Mouse (Mus musculus): ENCODE measurements at regions not wholly inside any gene's neighbourhood (a gene's known extent, or its start where the extent isn't known, plus 50 kb on each side); places are given as distances from the start of the nearest gene placed in this dataset.

GRCm38 (mm10) chr8:107864802-107865651 lies 77.4 kb upstream of the Zfhx3 start:
- WGBS = 65% methylated on average over 14 of the region's 14 CpGs
- no peaks in the 10 kb centered on the region for H3K4me1 ChIP-seq (ENCODE audit: control insufficient read depth, insufficient read depth, low read length)
- no peak for ATAC-seq (ENCODE audit: low read depth)
- H3K27me3 ChIP-seq (ENCODE audit: control insufficient read depth, insufficient read depth, low read length) = no peaks in the 10 kb centered on the region
- H3K4me3 ChIP-seq (ENCODE audit: low read depth, low read length) = no peak overlapping the region
- H3K9ac ChIP-seq (replicated peaks; ENCODE audit: low read depth, low read length) = no peak overlapping the region
- H3K27ac ChIP-seq (ENCODE audit: low read depth, low read length) = no peak overlapping the region
- no peaks in the 10 kb centered on the region for H3K36me3 ChIP-seq (ENCODE audit: control insufficient read depth, insufficient read depth, low read length)
- no peaks in the 10 kb centered on the region for H3K9me3 ChIP-seq (ENCODE audit: control insufficient read depth, low read length)
- no peak overlapping the region for H3K4me2 ChIP-seq (ENCODE audit: low read depth, low read length)

DNA sequence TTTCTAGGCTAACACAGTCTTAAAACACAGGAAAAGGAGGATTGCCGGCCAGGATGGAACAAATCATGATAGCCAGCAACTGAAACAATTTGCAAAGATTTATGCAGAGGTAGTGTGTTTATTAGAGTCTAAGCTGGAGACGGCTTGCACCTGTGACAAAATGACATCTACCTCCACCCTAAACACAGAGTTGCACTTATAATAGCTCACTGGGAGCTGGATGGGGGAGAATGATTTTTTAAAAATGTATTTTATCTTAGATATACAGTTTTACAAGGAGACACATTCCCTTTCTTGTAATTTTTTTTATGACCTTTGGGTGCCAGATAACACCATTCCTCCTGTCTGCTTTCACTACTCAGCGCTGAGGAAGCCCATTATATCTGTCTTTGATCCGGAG lies 76.7 kb upstream of the Zfhx3 start:
- no peak for ATAC-seq (ENCODE audit: low read depth)
- H3K9me3 ChIP-seq (ENCODE audit: control insufficient read depth, low read length) = no peaks in the 10 kb centered on the region
- H3K27me3 ChIP-seq (ENCODE audit: control insufficient read depth, insufficient read depth, low read length) = no peaks in the 10 kb centered on the region
- WGBS = 50% methylated on average over 4 of the region's 4 CpGs
- H3K4me1 ChIP-seq (ENCODE audit: control insufficient read depth, insufficient read depth, low read length) = no peaks in the 10 kb centered on the region
- H3K9ac ChIP-seq (replicated peaks; ENCODE audit: low read depth, low read length) = no peak overlapping the region
- no peak overlapping the region for H3K27ac ChIP-seq (ENCODE audit: low read depth, low read length)
- no peak overlapping the region for H3K4me3 ChIP-seq (ENCODE audit: low read depth, low read length)
- H3K4me2 ChIP-seq (ENCODE audit: low read depth, low read length) = no peak overlapping the region
- no peaks in the 10 kb centered on the region for H3K36me3 ChIP-seq (ENCODE audit: control insufficient read depth, insufficient read depth, low read length)

DNA sequence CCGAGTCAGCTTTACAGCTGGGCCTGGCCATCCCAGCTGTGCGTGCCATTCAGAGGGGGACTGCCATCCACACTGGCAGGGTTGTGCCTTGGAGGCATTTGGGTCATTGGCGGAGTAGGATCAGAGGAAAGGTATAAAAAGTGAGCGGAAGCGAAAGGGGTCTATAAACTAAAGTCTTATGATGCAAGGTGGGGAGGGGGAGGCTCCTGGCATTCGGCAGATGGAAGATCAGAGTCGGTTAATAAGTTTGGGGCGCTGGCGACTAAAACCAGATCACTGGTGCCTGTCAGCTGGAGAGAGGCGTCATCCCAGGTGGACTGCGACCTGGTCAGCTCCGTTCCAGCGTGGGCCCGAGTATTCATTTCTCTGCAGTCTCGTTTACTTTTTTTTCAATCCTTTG lies 70.7 kb upstream of the Zfhx3 start:
- Histone ChIP-seq H3K27ac (ENCODE audit: low read depth, low read length) (no peak overlapping the region), H3K36me3 (ENCODE audit: control insufficient read depth, insufficient read depth, low read length) (no peaks in the 10 kb centered on the region), H3K9me3 (ENCODE audit: control insufficient read depth, low read length) (no peaks in the 10 kb centered on the region), H3K27me3 (ENCODE audit: control insufficient read depth, insufficient read depth, low read length) (no peaks in the 10 kb centered on the region), H3K4me1 (ENCODE audit: control insufficient read depth, insufficient read depth, low read length) (peaks cover 7% of the 10 kb centered on the region; the same call in 1 of the 2 replicates), H3K4me3 (ENCODE audit: low read depth, low read length) (peak overlapping the region; percentile 16; the same call in 1 of the 2 replicates), H3K9ac (replicated peaks; ENCODE audit: low read depth, low read length) (peak overlapping the region; percentile 28; the same call in 1 of the 2 replicates), H3K4me2 (ENCODE audit: low read depth, low read length) (peak overlapping the region; percentile 49)
- 23% methylated on average over 15 of the region's 15 CpGs for WGBS
- ATAC-seq (ENCODE audit: low read depth) = no peak

DNA sequence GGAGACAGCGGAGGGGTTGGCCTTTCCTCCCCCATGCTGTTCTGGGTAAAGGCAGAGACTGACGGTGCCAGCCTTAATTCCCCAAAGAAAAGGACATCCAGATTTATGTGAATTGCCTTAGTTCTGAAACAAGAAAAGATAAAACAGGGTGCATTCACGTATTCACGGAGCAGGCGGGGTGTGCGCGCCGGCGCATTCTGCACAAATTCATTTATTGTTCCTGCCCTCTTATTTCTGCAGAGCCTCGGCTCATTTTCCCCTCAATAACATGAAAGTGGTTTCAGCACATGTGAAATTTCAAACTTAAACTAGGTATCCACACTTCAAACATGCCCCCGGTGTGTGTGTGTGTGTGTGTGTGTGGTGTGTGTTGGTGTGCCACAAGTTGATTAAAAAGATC lies 70.3 kb upstream of the Zfhx3 start:
- peak overlapping the region; percentile 49 for H3K4me2 ChIP-seq (ENCODE audit: low read depth, low read length)
- WGBS = 18% methylated on average over 11 of the region's 11 CpGs
- H3K36me3 ChIP-seq (ENCODE audit: control insufficient read depth, insufficient read depth, low read length) = no peaks in the 10 kb centered on the region
- peak overlapping the region; percentile 16; the same call in 1 of the 2 replicates for H3K4me3 ChIP-seq (ENCODE audit: low read depth, low read length)
- H3K27ac ChIP-seq (ENCODE audit: low read depth, low read length) = no peak overlapping the region
- peak overlapping the region; percentile 28; the same call in 1 of the 2 replicates for H3K9ac ChIP-seq (replicated peaks; ENCODE audit: low read depth, low read length)
- no peaks in the 10 kb centered on the region for H3K9me3 ChIP-seq (ENCODE audit: control insufficient read depth, low read length)
- no peak for ATAC-seq (ENCODE audit: low read depth)
- H3K4me1 ChIP-seq (ENCODE audit: control insufficient read depth, insufficient read depth, low read length) = peaks cover 7% of the 10 kb centered on the region; the same call in 1 of the 2 replicates
- no peaks in the 10 kb centered on the region for H3K27me3 ChIP-seq (ENCODE audit: control insufficient read depth, insufficient read depth, low read length)

- Histone ChIP-seq H3K4me2 (ENCODE audit: low read depth, low read length) (no peak overlapping the region), H3K4me1 (ENCODE audit: control insufficient read depth, insufficient read depth, low read length) (peaks cover 7% of the 10 kb centered on the region; the same call in 1 of the 2 replicates), H3K27ac (ENCODE audit: low read depth, low read length) (no peak overlapping the region), H3K4me3 (ENCODE audit: low read depth, low read length) (no peak overlapping the region), H3K9ac (replicated peaks; ENCODE audit: low read depth, low read length) (no peak overlapping the region), H3K36me3 (ENCODE audit: control insufficient read depth, insufficient read depth, low read length) (no peaks in the 10 kb centered on the region), H3K27me3 (ENCODE audit: control insufficient read depth, insufficient read depth, low read length) (no peaks in the 10 kb centered on the region), H3K9me3 (ENCODE audit: control insufficient read depth, low read length) (no peaks in the 10 kb centered on the region)
- no peak for ATAC-seq (ENCODE audit: low read depth)
- 39% methylated on average over 2 of the region's 2 CpGs for WGBS
These were observed 66.0 kb upstream of the Zfhx3 start for GRCm38 (mm10) chr8:107876455-107876854.

GRCm38 (mm10) chr8:107881851-107882250 lies 60.6 kb upstream of the Zfhx3 start:
- ATAC-seq (ENCODE audit: low read depth) = no peak
- Histone ChIP-seq H3K27ac (ENCODE audit: low read depth, low read length) (peak overlapping the region; percentile 8; the same call in 1 of the 2 replicates), H3K9me3 (ENCODE audit: control insufficient read depth, low read length) (no peaks in the 10 kb centered on the region), H3K9ac (replicated peaks; ENCODE audit: low read depth, low read length) (no peak overlapping the region), H3K36me3 (ENCODE audit: control insufficient read depth, insufficient read depth, low read length) (no peaks in the 10 kb centered on the region), H3K4me2 (ENCODE audit: low read depth, low read length) (no peak overlapping the region), H3K27me3 (ENCODE audit: control insufficient read depth, insufficient read depth, low read length) (no peaks in the 10 kb centered on the region), H3K4me3 (ENCODE audit: low read depth, low read length) (no peak overlapping the region), H3K4me1 (ENCODE audit: control insufficient read depth, insufficient read depth, low read length) (no peaks in the 10 kb centered on the region)
- WGBS = 15% methylated on average over 7 of the region's 7 CpGs

DNA sequence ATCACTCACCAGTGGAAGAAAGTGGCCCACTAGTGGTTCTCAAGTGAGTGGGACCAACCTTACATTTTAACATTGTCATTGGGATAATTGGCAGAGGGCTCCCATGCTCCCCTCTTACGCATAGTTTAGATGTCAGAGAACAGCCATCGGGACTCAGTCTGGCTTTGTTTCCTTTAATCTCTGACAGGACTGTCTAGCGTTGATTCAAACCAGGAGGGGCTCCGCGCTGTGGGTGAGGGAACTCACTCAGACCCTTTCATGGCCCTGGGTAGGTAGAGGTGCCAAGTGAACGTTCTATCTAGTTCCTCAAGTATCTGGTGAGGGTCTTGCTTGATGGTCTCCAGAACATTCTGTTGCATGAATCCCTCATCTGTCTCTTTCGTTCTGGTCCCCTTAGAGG lies 56.9 kb upstream of the Zfhx3 start:
- 78% methylated on average over 7 of the region's 7 CpGs for WGBS
- Histone ChIP-seq H3K27ac (ENCODE audit: low read depth, low read length) (no peak overlapping the region), H3K9ac (replicated peaks; ENCODE audit: low read depth, low read length) (no peak overlapping the region)

GRCm38 (mm10) chr8:107885971-107886370 lies 56.5 kb upstream of the Zfhx3 start:
- no peaks in the 10 kb centered on the region for H3K27me3 ChIP-seq (ENCODE audit: control insufficient read depth, insufficient read depth, low read length)
- H3K4me3 ChIP-seq (ENCODE audit: low read depth, low read length) = no peak overlapping the region
- no peak overlapping the region for H3K27ac ChIP-seq (ENCODE audit: low read depth, low read length)
- H3K4me1 ChIP-seq (ENCODE audit: control insufficient read depth, insufficient read depth, low read length) = no peaks in the 10 kb centered on the region
- no peaks in the 10 kb centered on the region for H3K36me3 ChIP-seq (ENCODE audit: control insufficient read depth, insufficient read depth, low read length)
- no peak overlapping the region for H3K4me2 ChIP-seq (ENCODE audit: low read depth, low read length)
- no peaks in the 10 kb centered on the region for H3K9me3 ChIP-seq (ENCODE audit: control insufficient read depth, low read length)
- ATAC-seq (ENCODE audit: low read depth) = no peak
- 67% methylated on average over 5 of the region's 5 CpGs for WGBS
- H3K9ac ChIP-seq (replicated peaks; ENCODE audit: low read depth, low read length) = no peak overlapping the region

More for the DNA sequence above, 56.9 kb upstream of the Zfhx3 start:
- no peaks in the 10 kb centered on the region for H3K27me3 ChIP-seq (ENCODE audit: control insufficient read depth, insufficient read depth, low read length)
- no peaks in the 10 kb centered on the region for H3K9me3 ChIP-seq (ENCODE audit: control insufficient read depth, low read length)
- H3K4me1 ChIP-seq (ENCODE audit: control insufficient read depth, insufficient read depth, low read length) = no peaks in the 10 kb centered on the region
- H3K4me3 ChIP-seq (ENCODE audit: low read depth, low read length) = no peak overlapping the region
- H3K4me2 ChIP-seq (ENCODE audit: low read depth, low read length) = no peak overlapping the region
- H3K36me3 ChIP-seq (ENCODE audit: control insufficient read depth, insufficient read depth, low read length) = no peaks in the 10 kb centered on the region
- ATAC-seq (ENCODE audit: low read depth) = no peak

DNA sequence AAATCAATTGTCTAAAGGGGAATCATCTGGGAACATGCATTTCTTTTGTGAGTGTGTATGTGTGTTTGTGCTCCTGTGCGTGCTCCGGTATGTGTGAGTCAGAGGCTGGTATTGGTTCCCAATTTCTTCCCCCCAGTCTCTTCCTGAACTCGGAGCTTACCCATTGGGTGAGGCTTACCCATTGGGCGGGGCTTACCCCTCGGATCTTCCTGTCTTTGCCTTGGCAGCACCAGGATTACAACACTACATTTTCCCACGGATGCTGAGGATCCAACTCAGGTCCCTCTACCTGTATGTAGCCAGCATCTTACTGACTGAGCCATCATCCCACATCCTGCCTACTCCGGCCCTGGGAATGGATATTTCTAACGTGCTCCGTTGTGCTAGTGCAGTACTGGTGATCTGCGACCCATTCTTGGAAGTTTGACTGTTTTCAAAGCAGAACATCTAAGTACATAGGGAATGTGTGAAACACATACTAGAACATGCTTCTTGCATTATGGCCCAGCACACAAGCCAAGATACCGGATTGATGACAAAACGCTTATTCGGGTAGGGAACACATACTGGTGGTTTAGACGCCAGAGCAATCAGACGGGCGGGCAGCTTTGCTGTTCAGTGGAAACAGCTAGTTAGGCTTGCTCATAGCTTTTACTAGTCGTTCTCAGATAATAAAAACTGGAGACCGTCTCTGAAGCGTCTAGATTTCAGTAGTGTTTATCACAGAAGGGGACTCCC lies 55.8 kb upstream of the Zfhx3 start:
- Histone ChIP-seq H3K4me2 (ENCODE audit: low read depth, low read length) (no peak overlapping the region), H3K4me3 (ENCODE audit: low read depth, low read length) (no peak overlapping the region), H3K27ac (ENCODE audit: low read depth, low read length) (no peak overlapping the region), H3K9ac (replicated peaks; ENCODE audit: low read depth, low read length) (no peak overlapping the region), H3K27me3 (ENCODE audit: control insufficient read depth, insufficient read depth, low read length) (no peaks in the 10 kb centered on the region), H3K9me3 (ENCODE audit: control insufficient read depth, low read length) (no peaks in the 10 kb centered on the region), H3K36me3 (ENCODE audit: control insufficient read depth, insufficient read depth, low read length) (no peaks in the 10 kb centered on the region), H3K4me1 (ENCODE audit: control insufficient read depth, insufficient read depth, low read length) (no peaks in the 10 kb centered on the region)
- 85% methylated on average over 19 of the region's 19 CpGs for WGBS
- ATAC-seq (ENCODE audit: low read depth) = no peak
